Mouse (Mus musculus): ENCODE measurements around the gene G6pc3.

The G6pc3 gene

DNA sequence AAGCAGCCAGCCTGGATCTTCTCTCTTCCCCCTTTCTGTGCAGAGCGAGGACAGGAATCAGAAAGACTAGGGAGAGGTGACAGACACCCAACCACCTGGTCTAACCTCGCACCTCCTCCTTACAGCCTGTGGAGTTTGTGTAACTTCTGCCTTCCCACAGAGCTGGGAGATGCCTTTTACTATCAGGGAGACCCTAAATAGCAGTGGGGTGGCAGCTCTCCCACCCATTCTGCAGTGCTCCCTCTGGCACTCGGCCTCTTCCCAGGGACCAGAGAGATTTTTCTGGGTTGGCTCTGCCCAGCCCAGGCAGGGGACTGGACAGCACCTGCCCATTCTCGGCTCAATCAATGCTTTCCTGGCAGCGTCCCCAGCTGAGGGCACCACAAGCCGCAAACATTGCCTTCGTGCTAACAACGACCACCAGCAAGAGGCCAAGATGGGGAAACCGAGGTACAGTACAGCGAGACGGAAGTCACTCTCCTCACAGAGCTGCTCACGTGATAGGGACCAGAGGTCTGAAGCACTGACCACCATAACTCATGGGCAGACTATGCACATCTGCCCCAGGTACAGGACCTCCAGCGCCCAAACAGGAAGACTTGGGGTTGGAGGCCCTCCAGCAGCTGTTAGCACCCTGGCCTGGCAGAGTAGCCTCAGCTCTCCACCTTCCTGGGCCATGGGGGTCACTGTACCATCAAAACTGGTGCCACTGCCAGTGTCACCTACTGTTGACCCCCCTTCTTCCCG, 30.0 kb downstream of the G6pc3 start:
- DNase-seq: peak; percentile 18

DNA sequence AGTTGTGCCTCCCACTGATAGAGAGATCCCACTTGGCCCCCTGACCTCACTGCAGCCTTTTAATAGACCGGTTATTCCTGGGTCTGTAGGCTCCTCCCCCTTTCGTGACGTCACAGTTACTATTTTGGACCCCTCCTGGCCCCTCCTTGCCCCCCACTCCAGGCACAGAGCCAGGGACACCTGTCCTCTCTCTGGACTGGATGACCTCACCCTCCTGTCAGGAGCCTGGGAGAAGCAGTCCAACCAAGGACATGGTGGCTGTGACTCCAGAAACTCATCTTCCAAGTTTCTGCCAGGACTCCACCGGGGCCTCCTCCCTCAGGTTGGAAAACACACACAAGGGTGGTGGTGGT, 30.6 kb downstream of the G6pc3 start:
- no peak for DNase-seq

DNA sequence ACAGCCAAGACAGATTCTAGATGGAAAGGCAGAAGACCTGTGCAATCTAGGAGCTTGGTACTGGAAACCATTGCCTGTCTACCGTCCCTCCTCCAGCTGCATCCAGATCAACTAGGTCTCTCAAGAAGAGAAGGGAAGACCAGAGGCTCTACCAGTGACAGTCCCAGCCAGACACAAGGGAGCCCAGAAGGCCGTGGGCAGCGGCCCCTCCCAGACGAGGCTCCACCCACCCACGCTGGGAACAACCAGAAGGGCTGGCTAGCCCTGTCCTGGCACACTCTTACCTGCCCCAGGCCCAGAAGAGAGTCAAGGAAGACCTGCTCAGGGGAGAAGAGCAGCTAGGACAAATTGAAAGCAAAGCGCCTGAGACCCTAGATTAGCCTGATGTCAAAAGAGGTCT, 31.0 kb downstream of the G6pc3 start:
- DNase-seq: no peak

DNA sequence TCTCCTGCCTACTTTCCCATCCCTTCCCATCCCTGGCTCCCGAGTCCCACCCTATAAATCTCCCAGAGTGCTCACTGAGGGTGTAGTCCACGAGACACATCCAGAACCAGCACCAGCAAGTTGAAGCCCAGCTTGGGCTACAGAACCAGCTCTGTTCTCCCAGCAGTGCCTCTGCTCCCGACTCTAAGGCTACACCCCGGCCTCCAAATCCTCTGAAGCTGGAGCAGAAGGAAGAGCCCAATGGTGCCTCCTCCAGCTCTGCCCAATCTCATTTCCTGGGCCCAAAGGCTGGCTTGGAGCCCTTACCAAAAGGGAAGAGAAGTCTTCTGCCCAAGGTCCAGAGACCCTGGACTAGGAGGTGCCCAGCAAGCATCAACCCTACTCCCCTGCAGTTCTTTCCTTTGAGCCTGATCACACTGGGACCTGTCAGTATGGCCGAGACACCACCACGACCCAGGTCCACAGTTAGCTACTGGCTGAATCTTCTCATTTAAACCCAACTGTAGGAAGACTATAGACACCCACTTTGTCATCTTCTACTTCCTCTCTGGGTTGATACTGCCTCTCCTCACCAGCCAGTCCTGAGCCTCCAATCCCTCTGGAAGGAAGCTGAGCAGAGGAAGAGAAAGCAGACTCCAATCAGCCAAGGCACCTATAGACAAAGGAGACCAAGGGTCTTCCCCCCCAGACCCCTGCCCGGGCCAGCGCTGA, 32.0 kb downstream of the G6pc3 start:
- DNase-seq: no peak

DNA sequence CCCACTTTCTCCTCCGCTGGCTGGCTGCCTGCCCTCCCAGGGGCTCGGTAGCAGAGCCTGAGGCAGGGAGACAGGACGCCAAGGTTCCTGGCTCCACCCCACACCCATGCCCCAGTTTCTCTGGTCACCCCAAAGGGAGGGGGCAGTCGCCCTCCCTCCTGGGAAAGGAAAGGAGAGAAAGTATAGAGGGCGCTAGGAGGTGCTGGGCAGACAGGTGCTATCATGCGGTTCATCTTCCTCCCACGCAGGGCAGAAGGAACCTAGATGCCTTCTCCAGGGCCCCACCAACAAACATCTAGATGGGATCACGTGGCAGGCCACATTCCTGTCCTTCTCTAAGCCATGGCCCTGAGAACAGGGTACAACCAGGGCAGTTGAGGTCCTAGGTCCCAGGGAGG, 32.5 kb downstream of the G6pc3 start:
- DNase-seq: peak; percentile 29

DNA sequence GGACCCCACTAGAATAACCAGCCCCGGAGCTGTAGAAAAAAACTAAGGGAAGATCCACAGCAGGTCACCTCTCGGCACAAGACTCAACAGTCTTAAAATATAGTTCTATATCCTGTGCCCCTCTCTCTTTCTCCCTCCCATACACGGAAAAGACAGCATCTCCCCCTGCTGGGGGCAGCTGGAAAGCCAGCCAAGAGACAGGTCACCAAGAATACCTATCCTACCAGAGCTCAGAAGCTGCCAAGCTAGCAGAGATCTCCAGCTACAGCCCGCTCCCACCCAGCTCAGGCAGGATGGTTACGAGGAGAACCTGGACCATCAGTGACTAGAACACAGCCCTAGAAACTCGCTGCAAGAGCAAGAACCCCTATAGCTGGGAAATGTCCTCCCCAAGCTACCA, 33.7 kb downstream of the G6pc3 start:
- DNase-seq: peak; percentile 89

DNA sequence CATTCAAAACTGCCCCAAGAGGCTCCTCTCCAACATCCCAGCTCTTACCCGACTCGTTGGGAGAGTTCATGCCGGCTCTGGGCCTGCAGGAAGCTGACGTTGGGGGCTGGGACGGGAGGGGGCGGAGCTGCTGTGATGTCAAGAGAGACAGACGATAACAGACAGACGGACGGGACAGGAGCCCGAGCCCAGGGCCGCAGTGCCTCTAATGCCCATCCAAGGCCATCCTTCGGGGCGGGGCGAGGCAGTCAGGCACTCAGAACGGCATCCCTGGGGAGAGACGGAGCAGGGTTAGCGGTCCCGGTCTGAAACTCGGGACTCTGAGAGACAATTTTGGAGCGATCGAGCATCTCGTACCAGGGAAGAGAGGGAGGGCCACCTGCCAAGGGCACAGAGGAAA, 35.3 kb downstream of the G6pc3 start:
- DNase-seq: no peak

DNA sequence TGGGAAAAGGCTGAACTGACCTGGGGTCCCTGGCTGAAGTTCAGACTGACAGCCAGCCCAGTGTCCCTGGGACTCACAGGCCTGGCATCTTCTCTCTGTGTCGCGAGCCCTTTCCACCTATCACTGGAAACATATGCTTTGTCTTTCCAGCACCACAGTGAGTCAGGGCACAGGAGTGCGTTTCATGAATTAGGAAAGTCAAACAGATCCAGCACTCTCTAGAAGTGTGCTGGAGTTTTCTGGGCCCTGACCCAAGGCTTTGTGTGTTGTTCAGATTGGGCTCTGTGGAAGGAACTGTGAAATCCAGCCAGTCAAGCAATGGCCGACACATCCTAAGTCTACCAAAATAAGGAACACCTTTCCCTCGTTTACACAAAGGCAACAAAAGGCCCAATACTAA, 35.8 kb downstream of the G6pc3 start:
- no peak for DNase-seq

DNA sequence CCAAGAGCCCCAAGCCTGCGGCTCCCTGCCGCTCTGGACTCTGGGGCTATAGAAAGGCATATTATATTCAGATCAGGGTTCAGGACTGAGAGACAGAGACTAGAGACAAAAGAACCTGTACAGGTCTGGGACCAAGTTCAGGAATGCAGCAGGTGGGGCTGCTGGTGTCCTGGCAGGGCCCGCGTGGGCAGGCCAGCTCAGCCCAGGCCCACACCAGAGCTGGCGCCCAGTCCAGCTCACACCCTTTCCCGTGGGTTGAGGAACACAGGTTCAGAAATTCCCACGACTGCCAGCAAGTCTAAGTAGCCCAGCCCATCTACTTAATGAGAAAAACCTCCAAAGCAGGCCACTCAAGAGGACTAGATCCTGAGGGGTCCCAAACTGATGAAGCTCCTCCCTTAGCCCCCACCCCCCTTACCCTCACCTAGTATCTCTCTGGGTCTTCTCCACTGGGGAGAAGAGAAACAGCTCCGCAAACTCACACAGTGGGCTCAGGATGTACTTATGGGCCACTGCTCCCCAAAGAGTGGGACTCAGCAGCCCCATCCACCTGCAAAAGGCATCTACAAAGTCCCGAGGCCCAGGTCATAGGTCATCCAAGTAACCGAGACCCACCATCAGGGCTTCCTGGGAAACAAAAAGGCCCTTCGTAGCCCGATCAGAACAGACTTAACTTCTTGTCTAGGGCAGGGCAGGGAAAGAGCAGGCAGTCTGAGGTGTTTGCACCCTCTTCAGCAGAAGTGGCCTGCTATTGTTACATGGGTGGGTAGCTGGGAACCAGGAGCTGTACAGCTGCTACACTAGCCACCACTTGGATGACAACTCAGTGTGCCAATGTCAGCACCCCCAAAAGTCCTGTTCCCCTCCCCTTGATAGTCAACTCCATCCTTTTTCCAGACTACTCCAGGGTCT, 36.9 kb downstream of the G6pc3 start:
- no peak for DNase-seq

DNA sequence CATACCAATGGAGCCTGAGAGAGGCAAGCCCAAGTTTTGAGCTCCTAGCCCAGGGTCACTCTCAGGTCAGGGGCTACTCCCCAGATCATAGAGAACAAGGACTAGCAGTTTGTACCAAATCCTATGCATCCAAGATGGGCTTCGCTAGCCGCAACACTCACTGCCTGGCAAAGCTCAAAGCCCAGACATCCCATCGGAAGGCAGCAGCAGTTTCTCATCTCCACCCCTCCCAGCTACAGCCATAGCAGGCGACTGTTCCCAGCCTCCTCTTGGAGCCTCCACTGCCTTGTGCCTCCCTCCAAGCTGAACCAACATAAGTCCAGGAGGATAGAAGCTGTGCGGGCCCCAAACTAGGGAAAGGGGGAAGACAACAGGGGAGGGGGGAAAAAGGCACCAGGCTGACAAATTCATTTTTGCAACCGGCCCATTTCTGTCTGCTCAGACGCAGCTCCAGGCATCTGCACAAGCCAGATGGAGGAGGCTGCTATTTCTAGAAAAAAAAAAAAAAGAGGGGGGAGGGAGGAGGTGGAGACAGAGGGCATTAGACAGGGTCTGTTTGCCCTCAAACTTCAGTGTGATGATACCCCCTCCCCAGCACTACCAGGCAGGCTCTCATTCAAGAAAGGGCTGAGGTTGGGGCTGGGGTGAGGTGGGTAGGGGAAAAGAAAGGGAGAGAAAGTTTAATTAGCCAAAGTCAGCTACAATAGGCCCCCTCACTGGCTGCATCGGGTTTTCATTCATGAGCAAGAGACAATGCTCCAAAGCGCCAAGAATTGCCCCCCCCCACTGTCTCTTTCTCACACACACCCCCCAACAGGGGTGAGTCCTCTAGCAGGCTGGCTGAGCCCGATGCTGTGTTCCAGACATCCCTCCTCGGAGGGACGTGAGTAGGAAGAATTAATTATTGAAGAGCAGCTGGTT, 38.1 kb downstream of the G6pc3 start:
- no peak for DNase-seq

DNA sequence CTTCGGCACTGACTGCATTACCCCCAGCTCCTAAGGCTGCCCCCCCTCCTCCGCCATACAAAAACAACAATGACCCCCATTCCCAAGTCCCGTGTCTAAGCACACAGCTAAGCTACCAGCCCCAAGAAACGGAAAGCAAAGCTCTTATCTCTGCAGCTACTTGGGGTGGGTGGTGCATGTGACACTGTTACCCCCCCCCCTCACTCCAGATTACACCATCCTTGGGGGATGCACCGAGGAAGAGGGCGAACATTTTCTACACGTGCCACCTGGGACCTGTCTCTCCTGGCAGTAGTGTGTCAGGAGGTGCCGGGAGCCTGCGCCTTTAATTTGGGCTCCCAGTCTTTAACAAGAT, 38.7 kb downstream of the G6pc3 start:
- no peak for DNase-seq

DNA sequence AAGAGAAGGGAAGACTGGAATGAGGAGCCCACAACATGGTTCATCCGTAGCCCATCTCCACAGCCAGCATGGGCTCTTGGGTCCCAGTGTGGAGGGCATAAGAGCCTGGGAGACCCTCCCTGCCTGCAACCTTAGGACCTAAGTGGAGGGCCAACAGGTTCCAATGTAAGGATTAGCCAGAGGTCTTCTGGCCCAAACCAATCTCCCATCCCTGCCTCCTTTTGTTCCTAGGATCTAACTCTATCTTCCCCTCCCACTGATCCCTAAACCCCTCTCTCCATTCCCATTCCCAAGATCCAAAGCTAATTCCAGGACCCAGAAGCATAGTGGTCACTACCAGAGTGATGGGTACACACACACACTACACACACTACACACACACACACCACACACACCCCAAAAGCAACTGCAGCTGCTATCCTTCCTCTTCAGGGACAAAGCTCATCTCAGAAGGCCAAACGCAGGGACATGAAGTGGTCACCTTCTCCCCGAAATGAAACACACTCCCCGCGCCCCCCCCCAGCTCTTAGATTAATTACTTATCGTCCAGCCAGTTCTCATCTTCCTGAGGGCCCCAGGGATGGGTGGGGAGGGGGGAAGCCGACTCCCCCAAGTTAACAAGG, 39.3 kb downstream of the G6pc3 start:
- DNase-seq: no peak

DNA sequence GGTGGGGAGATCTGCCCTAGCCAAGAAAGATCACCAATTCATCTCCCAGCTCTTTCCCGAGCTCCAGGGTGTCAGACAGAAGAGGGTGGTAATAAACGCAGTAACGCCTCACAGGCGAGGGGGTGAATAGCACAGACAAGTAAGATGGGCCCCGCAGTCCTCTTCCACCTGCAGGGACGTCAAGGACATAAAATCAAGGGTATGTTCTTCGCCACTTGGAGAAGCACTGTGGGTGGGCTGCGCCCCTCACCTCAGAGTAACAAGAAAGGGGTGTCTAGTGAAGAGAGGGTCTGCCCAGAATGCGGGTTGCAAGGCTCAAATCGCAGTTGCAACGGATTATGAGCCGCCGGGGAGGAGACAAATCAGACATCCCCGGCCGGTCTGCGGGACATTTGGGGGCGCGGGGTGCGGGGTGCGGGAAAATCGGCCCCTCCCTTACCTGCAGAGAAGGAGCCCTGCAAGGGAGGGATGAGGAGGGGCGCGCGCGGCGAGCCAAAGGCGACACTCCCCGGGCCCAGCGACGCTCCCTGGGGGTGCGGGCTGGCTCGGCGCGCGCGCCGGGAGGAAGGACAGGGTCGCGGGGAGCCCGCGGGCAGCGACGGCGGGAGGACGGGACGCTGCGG, 40.0 kb downstream of the G6pc3 start:
- DNase-seq: peak; percentile 38

DNA sequence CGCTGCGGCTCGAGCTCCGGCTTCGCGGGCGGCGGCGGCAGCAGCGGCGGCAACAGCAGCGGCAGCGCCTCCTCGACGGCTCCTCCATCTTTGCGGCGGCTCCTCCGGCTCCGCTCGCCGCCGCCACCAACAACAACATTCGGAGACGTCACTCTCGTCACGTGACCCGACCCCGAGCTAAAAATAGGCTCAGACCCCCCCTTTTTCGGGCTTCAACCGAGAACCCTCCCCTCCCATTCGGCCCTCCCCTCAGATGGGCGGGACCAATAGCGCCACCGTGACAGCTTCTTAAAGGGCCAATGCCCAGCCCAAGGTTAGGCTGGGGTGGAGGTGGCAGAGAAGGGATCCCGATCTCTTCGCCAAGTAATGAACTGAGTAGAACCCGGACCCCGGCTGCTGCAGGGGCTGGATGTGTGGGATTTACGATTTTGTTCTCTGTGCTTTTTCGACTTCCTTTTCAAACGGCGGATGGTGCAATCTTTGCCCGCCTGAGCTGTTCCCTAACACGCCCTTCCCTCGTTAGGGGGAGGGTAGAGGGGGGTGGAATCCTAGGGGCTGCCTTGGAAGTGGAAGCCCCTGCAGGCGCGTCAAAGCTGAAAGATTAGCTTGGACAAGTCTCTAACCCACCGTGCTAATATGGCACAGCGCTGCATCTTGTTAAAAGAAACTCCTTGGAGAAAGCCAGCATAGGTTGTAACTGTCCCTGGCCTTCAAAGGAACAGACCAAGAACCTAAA, 40.8 kb downstream of the G6pc3 start, which contains the start of gene Hdac5:
Gene Hdac5, minus strand, starts transcription at position 161 of the 736 bp plus-strand sequence.
- DNase-seq: peak; percentile 98

DNA sequence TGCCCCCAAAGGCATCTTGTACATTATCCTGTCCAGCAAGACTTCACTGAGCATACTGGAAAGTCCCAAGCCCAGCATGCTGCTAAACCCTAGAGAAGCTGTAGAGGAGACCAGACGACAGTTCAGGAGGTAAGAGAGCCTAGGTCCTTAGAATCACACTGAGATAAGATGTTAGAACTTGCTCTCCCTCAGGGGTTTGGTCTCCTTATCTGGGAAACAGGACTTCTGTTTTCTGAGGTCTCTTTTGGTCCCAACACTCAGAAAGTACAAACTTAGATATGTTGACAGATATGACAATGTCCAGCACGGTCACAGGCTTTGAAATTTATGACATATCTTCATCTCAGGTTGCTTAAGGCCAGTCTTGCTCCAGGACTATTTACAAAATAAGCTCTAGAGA, 46.6 kb downstream of the G6pc3 start:
- DNase-seq: no peak

DNA sequence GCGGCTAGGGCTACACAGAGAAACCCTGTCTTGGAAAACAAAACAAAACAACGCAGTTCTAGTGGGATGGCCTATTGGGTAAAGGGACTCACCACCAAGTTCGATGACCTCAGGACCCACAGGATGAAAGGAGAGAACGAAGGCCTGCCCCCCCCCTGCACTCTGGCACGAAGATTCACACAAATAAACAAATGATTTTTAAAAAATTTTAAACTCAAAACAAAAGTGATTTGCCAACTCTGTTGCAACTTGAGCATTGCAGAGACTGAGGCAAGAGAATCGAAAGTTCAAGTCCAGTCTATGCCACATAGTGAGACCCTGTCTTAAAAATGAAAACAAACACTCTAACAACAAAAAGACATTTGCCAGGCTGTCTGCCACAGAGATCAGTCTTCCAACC, 51.2 kb downstream of the G6pc3 start:
- no peak for DNase-seq

DNA sequence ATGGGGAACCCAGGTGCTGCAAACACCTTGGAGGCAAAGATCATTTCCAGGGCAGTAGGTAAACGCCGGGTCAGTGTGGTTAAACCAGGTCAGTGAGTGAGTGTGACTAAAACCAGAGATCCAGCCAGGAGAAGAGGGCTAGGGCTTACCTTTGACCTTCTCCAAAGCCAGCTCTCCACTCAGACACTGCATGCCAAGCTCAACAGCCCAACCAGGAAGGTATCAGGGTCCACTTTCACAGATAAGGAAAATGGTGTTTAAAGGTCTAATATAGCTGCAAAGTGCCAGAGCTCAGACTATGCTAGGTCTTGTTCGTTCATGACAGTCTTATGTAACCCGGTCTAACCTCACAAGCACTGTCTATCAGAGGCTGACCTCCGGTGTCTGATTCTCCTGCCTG, 51.8 kb downstream of the G6pc3 start:
- no peak for DNase-seq

DNA sequence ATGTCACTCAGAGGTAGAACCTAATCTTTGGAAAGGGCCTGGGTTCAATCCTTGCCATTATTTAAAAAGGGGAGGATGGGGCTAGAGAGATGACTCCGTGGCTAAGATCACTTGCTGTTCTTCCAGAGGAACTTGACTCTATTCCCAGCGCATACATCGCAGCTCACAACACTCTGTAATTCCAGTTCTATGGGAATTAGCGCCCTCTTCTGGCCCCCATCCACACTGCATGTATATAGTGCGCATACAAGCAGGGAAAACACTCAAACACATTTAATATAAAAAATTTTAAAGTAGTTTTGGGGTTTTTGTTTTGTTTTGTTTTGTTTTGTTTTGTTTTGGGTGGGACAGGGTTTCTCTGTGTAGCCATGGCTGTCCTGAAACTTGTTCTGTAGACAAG, 52.5 kb downstream of the G6pc3 start:
- no peak for DNase-seq

Measured in thymus, postnatal 14 days (tissue).